Mouse (Mus musculus) liver, embryonic 14.5 days (tissue): ENCODE results near the gene 5730596B20Rik.

Experiments used
- CTCF ChIP-seq: IDR thresholded peaks from 2 replicates; pipeline ENCODE4 v1.5.1; 2016; ENCODE audit warnings: antibody characterized with exemption, low read depth, control low read depth
- EP300 ChIP-seq: IDR thresholded peaks from 2 replicates; pipeline ENCODE4 v1.6.1; 2016; ENCODE audit warnings: antibody characterized with exemption, low read depth

DNA sequence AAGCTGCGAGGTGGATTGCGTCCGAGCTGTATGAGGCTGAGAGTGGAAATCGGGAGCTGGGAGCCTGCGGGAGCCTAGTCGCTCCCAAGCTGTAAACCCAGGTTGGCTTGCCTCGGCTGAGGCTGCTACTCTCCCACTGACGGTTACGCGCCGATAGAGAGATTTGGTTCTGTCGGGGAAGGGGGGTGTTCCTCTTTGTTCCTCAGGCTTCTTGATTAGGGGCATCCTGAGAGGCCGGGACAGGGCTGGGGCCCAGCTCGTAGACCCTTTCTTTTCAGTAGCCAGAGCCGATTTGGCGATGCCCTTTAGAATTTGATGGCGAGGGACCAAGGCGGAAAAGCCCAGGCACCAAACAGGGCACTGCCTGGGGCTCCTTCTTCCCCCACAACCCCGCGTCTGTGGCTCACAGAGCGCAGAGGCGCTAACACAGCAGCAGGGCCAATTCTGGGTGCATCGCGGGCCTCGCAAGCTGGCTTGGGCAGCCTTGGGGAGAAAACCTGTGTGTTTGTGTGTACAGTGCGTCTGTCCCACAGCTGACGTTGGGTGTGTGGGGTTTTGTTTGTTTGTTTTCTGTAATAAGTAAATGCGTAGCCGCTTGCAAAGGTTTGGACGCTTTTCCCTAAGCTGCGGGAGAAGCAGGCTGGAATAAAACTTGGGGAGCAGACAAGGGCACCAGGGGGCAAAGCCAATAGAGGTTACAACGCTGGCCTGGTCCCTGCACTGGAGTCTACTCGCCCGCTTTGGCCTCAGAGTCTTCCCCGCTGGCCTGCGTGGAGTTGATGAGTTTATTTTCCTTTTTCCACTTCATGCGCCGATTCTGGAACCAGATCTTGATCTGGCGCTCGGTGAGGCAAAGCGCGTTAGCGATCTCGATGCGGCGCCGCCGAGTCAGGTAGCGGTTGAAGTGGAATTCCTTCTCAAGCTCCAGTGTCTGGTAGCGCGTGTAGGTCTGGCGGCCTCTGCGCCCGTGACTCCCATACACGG lies 28.6 kb downstream of the 5730596B20Rik start:
- no peak for TF ChIP-seq CTCF
- TF ChIP-seq EP300, result no peak
